Mouse (Mus musculus) gastrocnemius, adult 18-20 months (tissue): ENCODE results near the gene Srsf4. TPM values are rescaled to one million over a fixed set of nuclear protein-coding genes. Genes with fewer than 3 reads are reported as not detected.

Experiments used
- DNase-seq: peaks from one replicate; pipeline ENCODE4 v3.0.0; 2021; ENCODE audit warnings: low spot score
- total RNA-seq, 2 experiments: library from RNA; stranded (reverse); gene quantifications; 2 replicates each; pipeline ENCODE4 v1.2.3; 2021

Gene Srsf4
- total RNA-seq, 2 experiments from 2014 or later, result 28.0 TPM

DNA sequence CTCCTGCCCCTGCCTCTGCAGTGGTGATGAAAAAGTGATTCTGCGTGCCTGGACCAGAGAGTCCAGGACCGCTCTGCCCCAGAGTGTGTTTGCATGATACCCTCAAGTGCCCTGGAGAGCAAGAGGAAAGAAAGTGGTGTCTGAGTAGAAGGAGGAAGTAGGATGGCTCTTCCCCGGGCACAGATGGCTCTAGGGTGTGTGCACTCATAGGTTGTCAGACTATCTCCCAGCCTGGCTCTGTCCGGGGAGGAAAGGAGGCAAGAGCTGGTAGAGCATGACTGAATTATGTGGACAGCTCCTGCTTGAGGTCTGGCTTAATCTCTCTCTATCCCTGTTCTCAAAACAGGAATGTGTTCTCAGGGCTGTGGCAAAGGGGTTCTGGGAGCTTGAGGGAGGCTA, 12.1 kb upstream of the Srsf4 start:
- DNase-seq, result no peak

DNA sequence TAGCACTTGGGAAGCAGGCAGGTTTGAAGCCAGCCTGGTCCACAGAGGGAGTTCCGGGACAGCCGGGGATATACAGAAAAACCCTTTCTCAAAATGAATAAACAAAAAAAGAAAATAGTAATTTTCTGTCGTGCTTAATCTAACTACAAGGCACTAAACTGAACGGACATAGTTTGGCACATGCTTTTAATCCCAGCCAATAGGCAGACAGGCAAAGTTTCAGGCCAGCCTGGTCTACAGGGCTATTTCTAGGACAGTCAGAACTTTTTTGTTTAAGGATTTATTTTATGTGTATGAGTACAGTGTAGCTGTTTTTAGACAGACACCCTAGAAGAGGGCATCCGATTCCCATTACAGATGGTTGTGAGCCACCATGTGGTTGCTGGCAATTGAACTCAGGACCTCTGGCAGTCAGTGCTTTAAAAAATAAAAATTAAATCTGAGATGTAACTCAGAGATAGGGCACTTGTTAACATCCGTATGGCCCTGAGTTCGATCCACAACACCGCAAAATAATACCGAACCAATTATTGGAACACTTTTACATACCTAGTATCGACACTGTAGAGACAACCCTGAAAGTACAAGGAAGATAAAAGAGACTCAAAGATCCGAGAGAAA, 635 bp upstream of the Srsf4 start:
- peak; percentile 21 for DNase-seq

DNA sequence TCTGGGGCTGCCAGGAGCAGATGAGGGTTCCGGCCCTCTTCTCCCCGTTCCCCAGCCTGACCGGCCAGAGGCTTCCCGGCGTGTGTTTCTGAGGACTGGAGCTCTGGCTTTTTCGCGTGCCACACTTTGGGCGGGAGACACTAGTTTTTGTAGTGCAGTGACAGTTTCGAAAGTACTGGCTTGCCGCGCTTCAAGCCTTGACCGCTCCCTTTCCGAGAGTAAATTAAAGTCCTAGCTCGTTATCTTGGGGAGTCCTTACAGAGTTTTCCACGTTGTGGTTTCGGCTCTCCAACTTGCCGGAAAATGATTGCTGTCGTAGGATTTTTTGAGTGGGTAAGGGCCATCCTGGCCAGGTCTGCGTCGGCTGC, 736 bp downstream of the Srsf4 start:
- DNase-seq, result no peak

DNA sequence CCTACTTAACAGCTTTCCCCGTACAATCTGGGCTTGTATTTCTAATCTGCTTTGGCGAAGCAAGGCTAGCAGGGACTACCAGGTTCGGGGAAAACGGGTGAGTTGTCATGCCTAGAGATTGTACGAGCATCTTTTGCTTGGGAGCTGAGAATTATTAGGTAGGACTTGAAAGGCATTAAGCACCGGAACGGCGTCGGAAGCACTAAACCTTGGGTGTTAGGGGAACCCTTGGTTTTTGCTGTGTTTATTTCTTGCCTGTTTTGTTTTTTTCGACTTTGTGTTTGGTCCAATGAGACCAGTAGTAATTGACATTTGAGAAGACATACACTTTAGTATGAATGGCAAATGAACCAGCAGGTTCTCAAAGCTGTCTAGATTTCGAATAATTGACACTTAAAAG, 1.1 kb downstream of the Srsf4 start:
- no peak for DNase-seq

DNA sequence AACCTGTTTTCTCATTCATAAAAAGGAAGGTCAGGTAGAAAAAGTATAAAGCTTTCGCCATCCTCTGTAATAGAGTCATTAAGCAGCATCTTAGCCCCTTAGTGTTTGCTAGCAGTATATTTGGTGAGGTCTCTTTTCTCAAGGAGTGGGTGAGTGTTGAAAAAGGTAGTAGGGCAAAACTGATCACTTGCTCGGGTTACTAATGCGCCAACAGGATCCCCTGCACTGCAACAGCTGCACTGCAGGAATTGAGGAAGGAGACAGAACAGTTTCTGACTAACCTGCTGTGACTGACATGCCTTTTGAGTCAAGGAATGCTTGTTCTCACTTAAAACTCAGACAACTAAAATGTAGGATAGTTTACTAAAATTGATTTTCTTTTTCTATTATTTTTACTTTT, 1.8 kb downstream of the Srsf4 start:
- DNase-seq, result no peak

DNA sequence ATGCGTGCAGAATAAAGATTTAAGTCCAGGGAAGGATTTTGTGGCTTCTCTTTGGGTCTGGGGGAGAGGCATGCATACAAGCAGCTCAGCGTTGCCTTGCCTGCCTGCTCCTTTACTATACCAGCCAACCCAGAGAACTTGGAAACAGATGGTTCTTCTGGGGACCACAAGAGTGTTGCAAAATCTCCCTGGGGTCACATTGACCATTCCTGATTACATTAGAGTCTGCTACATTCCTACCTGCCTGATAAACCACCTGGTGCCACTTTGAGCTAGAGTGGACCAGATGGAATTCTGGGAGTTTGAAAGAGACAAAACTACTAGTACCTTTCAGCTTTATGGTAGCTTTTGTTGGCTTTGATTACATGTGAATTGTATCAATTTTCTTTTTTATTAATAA, 3.4 kb downstream of the Srsf4 start:
- DNase-seq, result no peak

DNA sequence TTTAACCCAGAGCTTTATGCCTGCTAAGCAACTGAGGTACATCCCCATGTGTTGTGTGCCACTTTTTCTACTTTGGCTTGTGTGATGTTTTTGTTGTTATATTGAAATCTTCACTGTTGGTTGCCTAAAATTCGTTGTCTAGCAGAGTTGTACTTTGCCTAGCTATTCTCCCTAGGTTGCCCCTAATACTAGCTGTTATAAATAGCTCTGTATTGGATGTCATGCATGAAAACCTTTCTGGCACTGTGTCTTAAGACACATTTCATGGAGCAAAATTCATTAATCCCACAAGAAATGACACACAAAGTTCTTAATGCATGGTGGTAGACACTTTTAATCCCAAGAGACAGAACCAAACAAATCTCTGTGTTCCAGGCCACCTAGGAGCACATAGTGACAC, 6.3 kb downstream of the Srsf4 start:
- no peak for DNase-seq

DNA sequence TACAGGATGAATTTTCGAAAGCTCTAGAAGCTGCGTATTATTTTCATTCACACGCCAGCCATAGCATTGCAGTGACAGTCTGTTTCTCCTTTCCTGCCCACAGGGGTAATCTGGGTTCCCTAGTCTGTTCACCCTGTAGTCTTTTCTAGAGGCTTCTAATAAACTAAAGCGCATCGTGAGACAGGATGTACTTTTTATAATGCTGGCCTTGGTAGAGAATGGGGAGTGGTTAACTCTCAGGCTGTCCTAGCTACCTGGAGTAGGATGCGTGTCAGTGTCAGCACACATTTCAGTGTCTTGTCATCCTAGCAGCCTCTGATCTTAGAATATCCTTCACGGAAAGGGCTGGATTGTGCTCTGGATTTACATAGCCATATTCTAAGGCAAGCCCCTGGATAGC, 7.9 kb downstream of the Srsf4 start:
- DNase-seq, result no peak

DNA sequence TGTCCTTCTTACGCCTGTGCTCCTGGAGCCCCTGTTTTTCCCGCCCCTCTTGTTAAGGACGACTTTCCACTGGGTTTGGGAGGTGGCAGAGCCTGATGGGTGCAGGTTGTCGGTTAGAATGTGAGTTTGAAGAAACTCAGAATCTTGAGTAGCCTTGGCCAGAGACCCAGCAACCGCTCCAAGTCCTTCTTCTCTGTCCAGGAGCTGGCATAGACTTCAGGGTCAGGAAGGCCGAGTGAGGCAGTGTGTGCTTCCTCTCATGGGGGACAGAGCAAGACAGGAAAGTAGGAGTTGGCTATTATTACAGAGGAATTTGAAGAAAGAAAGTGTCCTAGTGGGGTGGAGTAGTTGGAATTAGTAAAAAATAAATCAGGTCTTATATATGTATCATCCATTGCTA, 10.2 kb downstream of the Srsf4 start:
- DNase-seq, result peak; percentile 48

DNA sequence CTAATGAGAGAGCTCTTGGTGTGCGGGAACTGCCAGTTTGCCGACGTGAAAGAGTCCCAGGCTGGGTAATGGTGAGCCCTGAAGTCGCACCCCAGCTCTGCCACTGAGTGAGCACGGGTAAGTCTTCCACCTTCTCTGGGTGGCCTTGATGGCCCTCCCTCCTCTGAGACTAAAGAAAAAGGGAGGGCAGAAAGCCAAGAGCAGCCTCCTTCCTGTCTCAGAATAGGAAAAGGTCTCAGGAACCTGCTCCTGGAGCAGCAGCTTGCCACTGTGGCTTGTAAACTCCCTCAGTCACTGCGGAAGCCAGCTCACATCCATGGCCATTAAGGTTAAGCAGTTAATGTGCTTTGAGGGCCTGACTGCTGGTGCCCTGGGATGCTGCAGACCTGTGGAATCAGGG, 12.0 kb downstream of the Srsf4 start:
- DNase-seq, result no peak

DNA sequence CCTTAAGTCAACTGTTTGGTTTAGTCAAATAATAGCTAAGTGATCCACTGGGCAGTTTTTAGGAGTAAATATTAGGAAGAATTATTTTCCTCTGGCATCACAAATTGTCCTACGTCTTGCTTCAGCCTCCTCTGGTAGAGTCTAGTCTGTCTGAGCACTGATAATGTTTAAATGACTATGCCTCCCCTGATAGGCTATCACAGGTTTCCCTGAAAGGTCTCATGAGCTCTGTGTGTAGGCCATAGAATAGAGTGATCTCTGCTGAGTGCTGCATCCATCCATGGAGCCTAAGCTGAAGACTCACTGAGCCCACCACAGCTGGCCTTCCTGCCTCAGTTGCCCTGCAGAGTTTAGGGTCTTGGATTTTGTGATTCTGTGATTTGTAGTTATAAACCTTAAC, 15.1 kb downstream of the Srsf4 start:
- DNase-seq, result no peak

DNA sequence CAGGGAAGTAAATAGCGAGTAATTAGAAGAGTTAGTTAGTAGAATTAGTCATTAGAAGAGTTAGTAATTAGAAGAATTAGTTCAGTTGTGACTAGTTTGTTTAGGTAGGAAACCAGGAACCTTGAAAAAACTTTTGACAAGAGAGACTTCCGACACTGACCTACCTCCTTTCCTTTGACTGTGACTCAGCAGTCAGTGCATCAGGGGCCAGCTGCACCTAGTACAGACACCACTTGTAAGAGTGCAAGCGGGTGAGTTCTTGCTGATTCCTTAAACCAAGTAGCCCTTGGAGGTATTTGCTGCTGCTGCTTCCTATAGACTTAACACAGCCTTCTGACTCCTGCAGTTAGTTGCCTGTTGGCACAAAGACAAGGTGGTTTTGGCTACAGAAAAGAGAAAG, 17.3 kb downstream of the Srsf4 start:
- no peak for DNase-seq

DNA sequence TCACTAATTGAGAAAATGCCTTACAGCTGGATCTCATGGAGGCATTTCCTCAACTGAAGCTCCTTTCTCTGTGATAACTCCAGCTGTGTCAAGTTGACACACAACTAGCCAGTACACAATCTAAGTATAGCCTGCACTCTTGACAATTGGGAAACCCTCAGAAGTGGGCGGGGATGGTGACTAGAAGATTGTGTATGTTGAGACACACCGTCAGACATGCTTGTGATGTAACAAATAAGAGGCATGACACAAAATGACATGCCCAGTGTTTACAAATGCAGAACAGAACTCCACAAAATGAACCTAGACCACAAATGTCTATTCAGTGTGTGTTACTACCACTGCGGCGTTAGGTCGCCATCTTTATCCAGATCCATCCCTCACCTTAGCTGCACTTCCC, 23.7 kb downstream of the Srsf4 start:
- no peak for DNase-seq

DNA sequence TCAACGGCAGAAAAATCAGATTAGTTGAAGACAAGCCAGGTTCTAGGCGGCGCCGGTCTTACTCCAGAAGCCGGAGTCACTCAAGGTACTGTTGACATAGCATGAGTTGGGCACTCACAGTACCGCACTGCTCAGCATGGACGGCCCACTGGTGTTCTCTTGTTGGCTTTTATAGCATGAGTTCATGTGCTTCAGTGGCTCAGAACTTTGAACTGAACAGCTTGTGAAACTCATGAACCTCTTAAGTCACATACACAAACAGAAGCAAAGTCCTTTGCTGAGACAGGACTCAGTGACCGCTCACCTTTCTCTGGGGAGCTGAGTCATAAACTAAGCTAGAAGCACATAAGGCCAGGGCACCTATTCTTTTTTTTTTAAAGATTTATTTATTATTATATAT, 24.4 kb downstream of the Srsf4 start:
- no peak for DNase-seq

DNA sequence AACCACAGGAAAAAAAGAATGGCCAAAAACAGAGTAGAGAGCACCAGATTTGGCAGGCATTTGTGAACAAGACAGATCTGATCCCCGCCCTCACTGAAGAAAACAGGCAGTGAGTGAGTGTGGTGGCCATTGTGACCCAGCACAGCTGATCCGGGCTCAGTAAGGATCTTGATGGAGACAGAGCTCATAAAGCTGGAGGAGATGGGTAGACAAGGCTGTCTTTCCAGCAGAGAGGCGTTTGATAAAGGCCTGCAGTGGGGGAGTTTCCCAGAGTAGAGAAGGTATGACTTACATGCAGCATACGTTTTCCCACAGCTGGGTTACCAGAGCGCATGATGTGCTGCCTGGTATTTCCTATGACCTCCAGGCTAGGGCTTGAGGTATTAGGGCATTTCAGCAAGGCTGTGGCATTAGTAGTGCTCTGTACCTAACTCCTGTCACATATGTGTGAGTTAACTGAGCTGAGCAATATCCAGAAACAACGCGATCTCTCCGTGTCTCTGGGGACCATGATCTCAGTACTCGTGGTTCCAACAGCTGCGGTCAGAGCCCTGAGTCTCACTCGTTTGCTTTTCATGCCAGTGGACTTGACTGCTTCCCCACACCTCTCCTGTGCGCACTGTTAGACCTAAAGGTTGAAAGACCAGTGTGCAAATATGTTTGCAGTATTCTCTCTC, 25.2 kb downstream of the Srsf4 start:
- peak; percentile 68 for DNase-seq

DNA sequence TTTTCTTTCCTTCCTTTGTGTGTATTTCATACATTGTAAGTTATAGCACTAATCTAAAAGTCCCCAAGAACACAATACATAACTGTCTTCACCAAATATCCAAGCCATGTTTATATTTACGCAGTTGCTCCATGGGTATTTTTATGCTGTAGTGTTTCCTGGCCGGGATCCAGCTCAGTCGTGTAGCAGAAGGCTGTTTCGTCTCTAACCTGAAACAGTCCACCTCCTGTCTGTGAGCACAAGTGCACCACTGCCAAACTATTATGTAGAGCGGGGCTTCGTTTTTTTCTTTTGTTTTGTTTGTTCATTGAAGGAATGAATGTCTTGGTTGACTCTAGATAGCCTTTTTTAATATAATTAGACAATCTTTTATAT, 25.8 kb downstream of the Srsf4 start:
- DNase-seq, result no peak

DNA sequence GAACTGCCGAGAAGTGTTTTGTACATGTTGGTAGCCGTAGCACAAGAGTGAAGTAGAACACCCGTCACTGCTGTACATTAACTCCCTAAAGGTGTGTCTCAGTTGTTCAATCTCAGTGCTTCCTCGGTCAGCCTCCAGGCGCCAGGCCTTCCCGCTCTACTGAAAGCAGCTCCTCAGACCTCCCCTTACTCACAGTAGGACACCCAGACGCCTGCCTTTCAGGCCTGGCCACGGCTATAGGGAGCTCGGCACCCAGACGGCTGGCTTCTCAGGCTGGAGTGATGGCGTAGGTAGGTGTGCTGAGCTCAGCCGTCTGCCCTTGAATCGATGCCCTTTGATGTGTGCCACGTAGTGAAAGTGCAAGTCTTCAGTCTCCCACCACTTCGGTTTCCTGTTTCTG, 27.7 kb downstream of the Srsf4 start:
- DNase-seq, result no peak

DNA sequence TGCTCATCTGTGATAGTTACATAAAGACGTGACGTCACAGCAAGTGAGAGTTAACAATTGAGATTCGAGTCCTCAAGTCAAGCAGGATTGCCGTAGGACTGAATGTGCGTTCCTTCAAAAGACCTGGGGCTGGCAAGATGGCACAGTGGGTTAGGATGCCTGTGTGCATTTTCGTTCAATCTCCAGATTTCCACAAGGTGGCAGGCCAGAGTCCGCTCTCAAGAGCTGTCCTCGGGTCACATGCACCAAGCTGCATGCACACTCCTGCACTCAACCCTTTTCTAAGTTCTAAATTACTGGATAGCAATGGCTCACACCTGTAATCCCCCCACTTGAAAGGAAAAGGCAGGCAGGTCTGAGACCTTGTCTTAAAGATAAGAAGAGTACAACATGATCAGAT, 31.1 kb downstream of the Srsf4 start:
- DNase-seq, result no peak

DNA sequence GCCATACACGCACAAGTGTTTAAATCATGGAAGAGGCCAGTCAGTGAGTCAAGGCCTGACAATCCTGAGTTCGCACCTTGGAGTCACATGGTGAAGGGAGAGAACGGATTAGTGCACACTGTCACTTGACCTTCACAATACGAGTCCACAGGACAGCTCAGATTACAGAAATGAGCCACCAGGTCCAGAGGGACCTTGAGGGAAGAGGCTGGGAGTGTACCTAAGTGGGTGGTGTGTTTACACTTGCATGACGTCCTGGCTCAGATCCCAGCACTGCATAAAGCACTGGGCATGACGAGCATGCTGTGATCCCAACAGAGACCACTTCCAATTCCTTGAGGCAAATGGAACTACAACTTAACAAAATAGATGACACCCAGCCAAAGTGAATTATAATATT, 33.0 kb downstream of the Srsf4 start:
- no peak for DNase-seq

DNA sequence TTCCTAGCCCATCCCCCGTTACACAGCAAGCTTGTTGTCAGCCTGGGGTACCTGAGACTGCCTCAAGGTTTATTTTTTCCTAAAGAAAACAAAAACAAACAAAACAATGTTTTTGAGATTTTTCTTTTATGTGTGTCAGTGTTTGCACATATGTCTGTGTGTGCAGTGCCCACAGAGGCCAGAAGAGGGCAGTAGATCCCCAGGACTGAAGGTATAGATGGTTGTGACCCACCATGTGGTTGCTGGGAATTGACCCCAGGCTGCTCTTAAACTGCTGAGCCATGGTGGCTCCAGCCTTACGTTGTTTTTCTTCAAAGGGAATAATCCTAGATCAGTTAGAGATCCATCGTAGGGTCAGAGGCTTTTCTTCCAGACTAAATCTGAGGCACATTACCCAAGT, 34.5 kb downstream of the Srsf4 start:
- DNase-seq, result no peak

DNA sequence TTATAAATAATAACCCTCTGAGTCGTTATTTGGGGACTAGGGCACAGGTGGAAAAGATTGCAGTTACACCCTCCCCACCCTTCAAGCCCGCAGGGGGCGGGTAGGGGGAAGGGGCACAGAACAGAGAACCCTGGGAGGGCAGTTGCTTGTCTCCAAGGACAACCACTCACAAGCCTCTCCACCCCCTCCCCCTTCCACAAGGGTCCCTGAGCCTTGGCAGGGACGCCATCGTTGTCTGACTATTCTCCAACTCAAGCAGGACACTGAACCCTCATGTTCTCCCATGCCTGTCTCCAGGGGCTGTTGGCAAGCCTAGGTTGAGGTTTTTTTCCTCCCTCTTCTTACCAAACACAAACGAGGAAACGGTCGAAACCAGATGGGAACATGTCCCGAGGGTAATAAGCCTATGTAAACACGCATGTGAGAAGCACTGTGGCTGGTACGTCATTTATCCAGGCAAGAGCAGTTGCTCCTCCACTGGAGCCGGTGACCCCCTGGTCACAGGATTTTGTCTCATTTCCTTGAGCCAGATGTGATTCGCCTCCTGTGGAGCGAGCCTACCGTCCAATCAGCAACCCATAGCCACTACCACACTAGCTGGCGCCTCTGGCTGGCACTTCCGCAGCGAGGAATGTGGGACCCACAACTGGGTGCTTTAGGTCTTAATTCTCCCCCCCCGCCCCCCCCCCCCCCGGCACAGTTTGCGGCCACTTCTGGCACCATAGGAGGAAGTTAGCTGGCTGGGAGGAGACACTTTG, 37.0 kb downstream of the Srsf4 start:
- DNase-seq, result no peak

DNA sequence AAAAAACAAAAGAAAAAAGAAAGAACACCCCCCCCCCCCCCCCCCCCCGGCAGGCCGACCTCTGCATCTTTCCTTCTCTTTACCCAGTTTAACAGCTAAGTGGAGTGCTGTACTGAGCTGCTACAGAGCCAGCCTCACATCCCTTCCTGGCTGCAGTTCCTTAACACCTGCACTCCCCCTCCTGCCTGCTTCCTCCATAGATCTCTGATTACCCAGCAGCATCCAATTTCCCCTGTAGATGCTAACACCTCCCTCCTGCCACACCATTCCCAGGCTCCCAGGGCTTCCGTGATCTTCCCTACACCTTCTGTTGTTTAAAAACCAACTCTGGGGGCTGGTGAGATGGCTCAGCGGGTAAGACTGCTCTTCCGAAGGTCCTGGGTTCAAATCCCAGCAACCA, 38.1 kb downstream of the Srsf4 start:
- no peak for DNase-seq

DNA sequence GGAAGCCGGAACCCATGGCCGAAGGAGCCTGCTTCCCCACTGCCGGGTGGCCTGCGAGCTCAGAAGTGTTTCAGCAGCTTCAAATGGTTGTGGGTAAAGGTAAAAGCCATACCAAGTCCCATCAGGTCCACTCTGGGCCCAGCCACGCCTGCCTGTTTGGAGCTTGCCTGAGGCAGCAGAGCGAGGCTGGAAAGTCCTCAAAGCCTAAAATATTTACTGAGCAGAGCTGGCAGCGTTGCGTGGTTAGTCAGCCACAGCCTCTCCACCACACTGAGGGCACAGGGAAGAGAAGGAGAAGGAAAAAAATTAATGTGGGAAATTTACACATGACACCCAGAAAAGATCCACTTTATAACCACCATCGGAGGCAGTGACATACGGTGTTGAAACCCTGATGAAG, 40.1 kb downstream of the Srsf4 start:
- DNase-seq, result no peak
